Mouse (Mus musculus) megakaryocyte, adult 5-6 weeks (primary cell): ENCODE results near the gene Olfr744. TPM values are rescaled to one million over a fixed set of nuclear protein-coding genes. Genes with fewer than 3 reads are reported as not detected.
"Not testable (repeated sequence)": the region's sequence is repeated elsewhere in the genome, so short reads cannot be mapped to it uniquely, and the experiment has no call there.

Experiments
- ATAC-seq: 2 replicates; pipeline ENCODE4 v1.8.0; 2016; ENCODE audit warnings: mild to moderate bottlenecking, inconsistent platforms; ENCODE audit not compliant: poor library complexity, severe bottlenecking
- total RNA-seq, 2 experiments: library from RNA; stranded (forward) in 1 of 2; stranded (reverse) in 1 of 2; fragments of 153-499, 151-499 nt in 1 of 2; fragments of 221-1000, 200-1000 nt in 1 of 2; gene quantifications; 2 replicates each; pipeline versions ENCODE4 v1.2.3 to v1.2.4; 2015 to 2017

Olfr744 gene
- total RNA-seq (2015): not detected in 2 replicates
- not detected in 2 replicates for total RNA-seq (2017)

DNA sequence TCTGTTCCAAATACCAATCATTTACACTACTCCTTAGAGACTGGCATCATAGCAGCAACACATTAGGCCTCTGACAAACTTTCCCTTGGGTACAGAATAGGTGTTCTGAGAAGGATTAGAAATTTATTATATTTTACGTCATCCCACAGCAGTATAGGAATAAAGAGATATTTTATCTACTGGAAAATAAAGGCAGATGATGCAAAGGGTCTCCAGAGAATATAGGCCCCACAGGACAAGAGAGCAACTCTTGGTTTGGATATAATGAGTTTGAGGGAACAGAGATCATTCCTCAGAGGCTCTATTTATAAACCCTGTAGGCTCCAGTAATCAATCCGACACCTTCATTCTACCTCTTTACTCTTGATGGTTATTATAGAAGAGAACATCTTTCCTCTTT, at the start of gene Olfr744:
Olfr744 (plus strand) TSS at position 301 of the 400 bp plus-strand sequence.
- ATAC-seq: no peak

- ATAC-seq: not testable (repeated sequence)
Measured at GRCm38 (mm10) chr14:50573056-50573455, 41.6 kb upstream of the Olfr744 start.

GRCm38 (mm10) chr14:50639088-50639487, 24.4 kb downstream of the Olfr744 start, which contains the start of gene Olfr745:
Gene Olfr745 (plus strand): TSS chr14:50639388.
- ATAC-seq: no peak

- ATAC-seq: no peak
Measured at GRCm38 (mm10) chr14:50646783-50647182, 32.1 kb downstream of the Olfr744 start, which contains the start of gene Olfr746. Gene Olfr746 (plus strand): TSS chr14:50647083.

Other genes starting within 250 kb of the Olfr744 start
- not detected in 2 replicates for gene Olfr736, start 233.7 kb upstream of the Olfr744 start, total RNA-seq (2015)
- gene Olfr736, start 233.7 kb upstream of the Olfr744 start, total RNA-seq (2017): not detected in 2 replicates
- not detected in 2 replicates for gene Olfr738, start 207.3 kb upstream of the Olfr744 start, total RNA-seq (2015)
- gene Olfr738, start 207.3 kb upstream of the Olfr744 start, total RNA-seq (2017): not detected in 2 replicates
- not detected in 2 replicates for gene Olfr739, start 196.3 kb upstream of the Olfr744 start, total RNA-seq (2015)
- not detected in 2 replicates for gene Olfr739, start 196.3 kb upstream of the Olfr744 start, total RNA-seq (2017)
- not detected in 2 replicates for gene Olfr740, start 169.3 kb upstream of the Olfr744 start, total RNA-seq (2015)
- gene Olfr740, start 169.3 kb upstream of the Olfr744 start, total RNA-seq (2017): not detected in 2 replicates
- not detected in 2 replicates for gene Olfr741, start 142.1 kb upstream of the Olfr744 start, total RNA-seq (2015)
- not detected in 2 replicates for gene Olfr741, start 142.1 kb upstream of the Olfr744 start, total RNA-seq (2017)
- not detected in 2 replicates for gene Olfr742, start 111.3 kb upstream of the Olfr744 start, total RNA-seq (2015)
- gene Olfr742, start 111.3 kb upstream of the Olfr744 start, total RNA-seq (2017): not detected in 2 replicates
- not detected in 2 replicates for gene Olfr743, start 93.0 kb upstream of the Olfr744 start, total RNA-seq (2015)
- gene Olfr743, start 93.0 kb upstream of the Olfr744 start, total RNA-seq (2017): not detected in 2 replicates
- not detected in 2 replicates for gene Olfr745, start 24.5 kb downstream of the Olfr744 start, total RNA-seq (2015)
- not detected in 2 replicates for gene Olfr745, start 24.5 kb downstream of the Olfr744 start, total RNA-seq (2017)
- gene Olfr746, start 32.2 kb downstream of the Olfr744 start, total RNA-seq (2015): not detected in 2 replicates
- not detected in 2 replicates for gene Olfr746, start 32.2 kb downstream of the Olfr744 start, total RNA-seq (2017)
- not detected in 2 replicates for gene Olfr747, start 78.3 kb downstream of the Olfr744 start, total RNA-seq (2015)
- gene Olfr747, start 78.3 kb downstream of the Olfr744 start, total RNA-seq (2017): not detected in 2 replicates
- gene Olfr748, start 92.5 kb downstream of the Olfr744 start, total RNA-seq (2015): not detected in 2 replicates
- not detected in 2 replicates for gene Olfr748, start 92.5 kb downstream of the Olfr744 start, total RNA-seq (2017)
- not detected in 2 replicates for gene Olfr749, start 130.2 kb downstream of the Olfr744 start, total RNA-seq (2015)
- gene Olfr749, start 130.2 kb downstream of the Olfr744 start, total RNA-seq (2017): not detected in 2 replicates
- gene Ttc5, start 170.6 kb downstream of the Olfr744 start, total RNA-seq (2015): 21.2 and 23.1 TPM in 2 replicates
- 35.4 and 39.4 TPM in 2 replicates for gene Ttc5, start 170.6 kb downstream of the Olfr744 start, total RNA-seq (2017)
- not detected in 2 replicates for gene Ccnb1ip1, start 192.9 kb downstream of the Olfr744 start, total RNA-seq (2015)
- not detected in 2 replicates for gene Ccnb1ip1, start 192.9 kb downstream of the Olfr744 start, total RNA-seq (2017)
- gene Parp2, start 193.0 kb downstream of the Olfr744 start, total RNA-seq (2015): 59.7 and 62.1 TPM in 2 replicates
- 53.6 and 78.7 TPM in 2 replicates for gene Parp2, start 193.0 kb downstream of the Olfr744 start, total RNA-seq (2017)